Mouse (Mus musculus) heart, postnatal 10 days (tissue): ENCODE results near the gene Fbln7. TPM values are rescaled to one million over a fixed set of nuclear protein-coding genes. Genes with fewer than 3 reads are reported as not detected.

Experiments used
- DNase-seq, 2 experiments: peaks; one replicate each; pipeline ENCODE4 v3.0.0; 2021
- intact Hi-C: fragments of 180-260 bp; cut with DNase I; formaldehyde crosslinking; loops from one replicate; pipeline ENCODE4 v1.15.1; 2025
- total RNA-seq, 2 experiments: library from RNA; stranded (reverse); gene quantifications; 2 replicates each; pipeline ENCODE4 v1.2.3; 2021

The Fbln7 gene
- total RNA-seq, 2 experiments from 2014 or later, result 0.82 to 1.1 TPM

DNA sequence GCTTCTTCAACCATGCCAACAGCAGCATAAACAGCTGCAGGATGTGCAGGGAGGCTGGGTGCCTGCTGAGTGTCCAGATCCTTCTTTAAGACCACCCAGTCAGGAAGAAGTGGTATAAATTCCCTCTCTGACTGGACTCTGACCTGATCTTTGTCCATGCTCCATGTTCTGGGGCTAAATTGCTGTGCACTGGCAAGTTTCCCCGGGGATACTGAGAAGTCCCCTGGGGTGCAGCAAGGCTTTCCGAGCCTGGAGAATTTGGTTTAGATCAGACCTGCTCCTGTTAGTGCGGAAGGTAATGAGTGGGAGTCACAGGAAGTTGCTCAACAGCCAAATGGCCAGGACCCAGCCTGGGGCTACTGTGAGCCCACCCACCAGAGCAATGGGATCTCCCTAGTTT lies 2.3 kb downstream of the Fbln7 start:
- intact Hi-C loops, result no loop called here
- no peak for DNase-seq

GRCm38 (mm10) chr2:128871656-128872055 lies 8.9 kb downstream of the Fbln7 start:
- intact Hi-C loops, result no loop called here
- no peak for DNase-seq

GRCm38 (mm10) chr2:128872256-128872655 lies 9.5 kb downstream of the Fbln7 start:
- intact Hi-C loops, result no loop called here
- DNase-seq, result no peak

DNA sequence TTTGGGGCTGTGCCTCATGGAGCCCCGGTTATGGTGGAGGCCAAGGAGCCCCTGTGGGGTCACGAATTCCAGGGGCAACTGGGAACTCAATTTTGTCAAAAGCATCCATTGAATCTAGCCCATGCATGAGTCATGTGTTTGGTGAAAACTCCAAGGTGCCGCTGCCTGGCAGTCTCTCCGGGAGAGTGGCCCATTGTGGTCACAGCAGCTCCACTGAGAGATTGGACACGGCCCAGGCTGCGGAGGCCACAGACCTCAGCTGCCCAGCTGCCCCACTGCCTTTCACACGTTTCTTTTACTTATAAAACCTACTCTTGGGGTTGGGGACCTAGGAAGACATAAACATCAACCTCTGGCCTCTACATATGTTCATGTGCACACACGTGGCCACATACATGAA lies 12.7 kb downstream of the Fbln7 start:
- no peak for DNase-seq
- intact Hi-C loops, result no loop called here

DNA sequence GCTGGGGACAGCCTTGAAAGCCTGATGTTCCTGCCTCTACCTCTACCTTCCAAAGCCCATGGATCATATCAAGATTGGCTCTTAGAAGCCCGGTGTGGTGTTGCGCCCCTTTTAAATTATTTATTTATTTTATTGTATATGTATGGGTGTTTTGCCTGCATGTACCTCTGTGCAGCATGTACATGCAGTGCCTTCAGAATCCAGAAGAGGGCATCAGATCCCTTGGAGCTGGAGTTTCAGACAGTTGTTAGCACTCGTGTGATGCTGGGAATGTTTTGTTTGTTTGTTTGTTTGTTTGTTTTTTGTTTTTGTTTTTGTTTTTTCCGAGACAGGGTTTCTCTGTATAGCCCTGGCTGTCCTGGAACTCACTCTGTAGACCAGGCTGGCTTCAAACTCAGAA lies 18.5 kb downstream of the Fbln7 start:
- DNase-seq, result no peak
- intact Hi-C loops, result no loop called here

- intact Hi-C loops, result no loop called here
- no peak for DNase-seq
Observed at GRCm38 (mm10) chr2:128885225-128885811, 22.5 kb downstream of the Fbln7 start.

- DNase-seq, result no peak
- intact Hi-C loops, result no loop called here
Observed at GRCm38 (mm10) chr2:128887866-128888550, 25.2 kb downstream of the Fbln7 start.

DNA sequence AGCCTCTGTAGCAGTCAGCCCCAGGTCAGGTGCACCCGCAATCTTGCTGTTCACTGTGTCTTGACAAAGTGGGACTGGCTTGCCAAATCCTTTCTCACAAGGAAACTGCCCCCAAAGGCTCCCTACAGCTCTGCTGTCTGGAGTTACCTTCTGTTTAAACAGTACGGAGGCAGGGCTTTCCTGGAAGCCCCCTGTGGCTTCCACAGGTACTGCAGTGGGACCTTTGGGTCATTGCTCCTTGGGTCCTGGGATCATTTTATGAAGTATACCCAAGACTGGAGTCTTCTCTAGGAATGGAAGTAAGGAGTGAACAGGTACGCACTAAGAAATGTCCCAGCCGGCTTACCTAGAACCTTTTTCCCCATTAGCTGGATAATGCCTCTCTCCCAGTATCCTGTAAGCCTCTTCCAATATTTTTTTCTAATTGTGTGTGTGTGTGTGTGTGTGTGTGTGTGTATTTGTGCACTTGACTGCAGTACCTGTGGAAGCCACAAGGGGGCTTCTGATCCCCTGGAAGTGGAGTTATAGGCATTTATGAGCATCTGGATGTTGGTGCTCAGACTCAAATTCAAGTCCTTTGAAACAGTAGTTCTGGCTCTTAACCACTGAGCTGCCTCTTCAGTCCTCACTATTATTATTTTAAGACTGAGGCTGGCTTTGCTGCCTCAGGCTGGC lies 28.0 kb downstream of the Fbln7 start:
- intact Hi-C loops, result no loop called here
- DNase-seq, result no peak

GRCm38 (mm10) chr2:128892180-128892721 lies 29.5 kb downstream of the Fbln7 start:
- no peak for DNase-seq
- intact Hi-C loops, result no loop called here

DNA sequence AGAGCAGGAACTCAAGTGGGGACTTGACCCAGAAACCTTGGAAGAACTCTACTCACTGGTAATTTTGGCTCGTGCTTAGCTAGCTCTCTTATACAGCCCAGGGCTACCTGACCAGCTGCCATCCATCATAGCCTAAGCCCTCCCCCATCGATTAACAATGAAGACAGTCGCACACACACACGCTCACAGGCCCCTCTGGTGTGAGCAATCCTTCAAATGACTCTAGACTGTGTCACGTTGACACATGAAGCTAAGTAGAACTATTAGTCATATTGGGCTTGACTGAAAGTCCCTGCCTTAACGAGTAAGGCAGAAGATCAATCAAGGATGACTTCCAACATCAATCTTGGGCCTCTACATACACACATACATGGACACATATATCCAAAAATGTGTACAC lies 40.1 kb downstream of the Fbln7 start:
- intact Hi-C loops, result no loop called here

DNA sequence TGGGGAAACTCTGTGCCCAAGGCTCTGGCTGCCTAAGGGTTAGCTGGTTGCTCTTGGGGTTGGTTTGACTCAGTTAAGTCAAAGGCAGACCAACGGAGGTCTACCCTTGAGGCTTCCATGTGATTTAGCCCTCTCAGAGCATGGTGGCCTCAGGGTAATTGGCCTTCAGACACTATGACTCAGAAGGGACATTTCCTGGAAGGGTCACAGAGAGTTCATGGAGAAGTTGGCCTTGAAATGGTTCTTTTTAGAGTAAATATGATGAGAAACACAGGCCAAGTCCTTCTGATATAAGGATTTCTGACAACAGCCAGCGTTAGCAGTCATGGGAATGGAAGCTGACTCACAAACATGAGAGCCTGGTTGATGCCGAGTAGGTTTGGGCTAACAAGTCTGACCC lies 40.9 kb downstream of the Fbln7 start:
- intact Hi-C loops, result no loop called here
- no peak for DNase-seq

More for the DNA sequence above, 40.1 kb downstream of the Fbln7 start:
- DNase-seq, result no peak

DNA sequence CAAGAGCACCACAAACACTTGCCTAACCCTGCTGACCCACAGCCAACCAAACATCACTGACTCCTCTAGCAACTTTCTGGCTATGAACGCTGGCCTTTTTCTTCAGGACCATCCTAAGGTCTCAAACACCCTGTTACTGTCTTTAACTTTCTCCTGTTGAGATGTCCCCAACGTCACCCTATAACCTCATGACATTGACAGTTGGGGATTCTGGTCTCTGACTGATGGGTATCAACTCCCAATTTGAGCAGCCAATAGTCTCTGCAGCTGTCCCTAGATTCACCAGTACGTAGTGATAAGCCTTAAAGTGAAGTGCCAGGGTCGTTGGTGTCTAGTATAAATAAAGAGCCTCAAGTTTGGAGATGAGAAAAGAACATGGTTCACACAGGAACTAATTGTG lies 52.2 kb downstream of the Fbln7 start:
- no peak for DNase-seq
- intact Hi-C loops, result no loop called here

DNA sequence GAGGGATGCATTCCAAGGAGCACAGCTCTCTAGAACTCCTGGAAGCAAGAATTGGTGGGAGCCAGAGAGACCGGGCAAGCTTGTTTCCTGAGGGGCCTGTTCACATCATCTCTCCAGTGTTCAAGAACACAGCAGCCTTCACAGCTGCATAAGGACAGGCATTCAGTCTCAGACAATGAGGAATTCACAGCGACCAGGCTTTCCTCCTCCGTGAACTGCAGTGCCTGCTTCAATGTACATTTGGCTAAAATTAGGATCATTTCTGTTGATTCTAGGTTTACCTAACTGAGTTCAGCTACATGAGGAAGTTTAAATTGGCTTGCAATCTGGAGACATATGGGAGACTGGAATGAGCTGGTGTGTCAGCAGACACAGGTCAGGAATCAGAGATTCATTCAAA lies 53.7 kb downstream of the Fbln7 start:
- intact Hi-C loops, result no loop called here
- DNase-seq, result no peak

DNA sequence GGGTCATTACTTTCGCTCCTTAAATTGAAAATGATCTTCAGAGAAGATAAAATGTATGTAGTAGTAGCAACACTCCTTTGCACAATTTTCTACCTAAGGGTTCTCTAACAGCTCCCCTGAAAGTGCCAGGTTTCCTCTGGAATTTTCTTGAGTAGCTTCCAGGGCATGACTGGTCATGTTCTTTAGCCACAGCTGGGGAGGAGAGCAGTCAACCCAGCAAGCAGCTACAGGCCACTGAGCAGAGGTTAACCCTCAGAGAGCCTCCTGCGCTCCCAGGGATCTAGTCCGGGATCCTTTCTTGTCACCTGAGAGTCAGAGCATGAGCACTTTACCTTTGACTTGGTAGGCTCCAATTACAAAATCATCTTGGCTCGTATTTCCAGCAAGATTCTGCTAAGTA lies 62.0 kb downstream of the Fbln7 start:
- intact Hi-C loops, result no loop called here
- no peak for DNase-seq

DNA sequence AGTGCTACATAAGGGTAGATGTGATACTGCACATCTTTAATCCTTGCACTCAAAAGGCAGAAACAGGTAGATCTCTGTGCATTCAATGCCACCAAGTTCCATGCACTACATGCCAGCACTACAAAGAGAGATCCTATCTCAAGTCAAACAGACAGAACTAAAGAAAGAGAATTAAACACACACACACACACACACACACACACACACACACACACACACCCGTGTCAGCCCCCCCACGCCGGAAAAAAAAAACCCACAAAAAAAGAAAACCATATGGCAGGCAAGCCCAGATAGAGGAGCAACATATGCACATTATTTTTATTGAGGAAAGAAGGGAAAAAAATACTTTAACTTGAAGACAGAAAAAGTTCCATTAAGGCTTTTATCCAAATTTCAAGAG lies 65.7 kb downstream of the Fbln7 start:
- DNase-seq, result no peak
- intact Hi-C loops, result no loop called here

DNA sequence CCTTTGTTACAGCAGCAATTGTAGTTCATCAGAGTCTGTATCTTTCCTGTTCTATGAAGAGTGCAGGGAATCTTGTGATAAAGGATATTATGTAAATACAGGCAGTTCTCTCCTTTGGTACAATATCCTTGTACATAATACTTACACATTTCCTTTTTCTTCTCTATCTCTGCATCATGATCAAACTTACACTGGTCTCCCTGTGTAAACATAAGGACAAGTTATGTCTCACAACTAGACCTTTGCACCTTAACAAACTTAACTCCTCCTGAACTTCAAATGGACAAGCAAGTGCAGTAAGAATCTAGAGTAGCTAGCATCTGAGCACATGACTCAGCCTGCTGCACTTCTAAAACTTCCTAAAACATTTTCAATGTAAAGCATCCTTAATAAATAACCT lies 67.9 kb downstream of the Fbln7 start:
- intact Hi-C loops, result no loop called here
- DNase-seq, result no peak

- intact Hi-C loops, result no loop called here
- no peak for DNase-seq
Observed at GRCm38 (mm10) chr2:128936256-128936655, 73.5 kb downstream of the Fbln7 start.

GRCm38 (mm10) chr2:128943538-128944528 lies 81.1 kb downstream of the Fbln7 start, which contains the start of gene Zc3h8:
Gene Zc3h8 (minus strand): TSS chr2:128944077.
- peak; percentile 98 for DNase-seq
- intact Hi-C loops, result loop anchor here (5.0 kb wide), 1 partner anchor 247 kb away; the partner anchor contains the start of gene Mertk
